Mouse (Mus musculus) CD4-positive, CD25-positive, alpha-beta regulatory T cell, adult 2 months (primary cell): ENCODE measurements at regions not wholly inside any gene's neighbourhood (a gene's known extent, or its start where the extent isn't known, plus 50 kb on each side); places are given as distances from the start of the nearest gene placed in this dataset.

Experiments
- DNase-seq: peaks from one replicate; pipeline ENCODE4 v3.0.0-alpha.2; 2012; ENCODE audit warnings: low read depth, low spot score

DNA sequence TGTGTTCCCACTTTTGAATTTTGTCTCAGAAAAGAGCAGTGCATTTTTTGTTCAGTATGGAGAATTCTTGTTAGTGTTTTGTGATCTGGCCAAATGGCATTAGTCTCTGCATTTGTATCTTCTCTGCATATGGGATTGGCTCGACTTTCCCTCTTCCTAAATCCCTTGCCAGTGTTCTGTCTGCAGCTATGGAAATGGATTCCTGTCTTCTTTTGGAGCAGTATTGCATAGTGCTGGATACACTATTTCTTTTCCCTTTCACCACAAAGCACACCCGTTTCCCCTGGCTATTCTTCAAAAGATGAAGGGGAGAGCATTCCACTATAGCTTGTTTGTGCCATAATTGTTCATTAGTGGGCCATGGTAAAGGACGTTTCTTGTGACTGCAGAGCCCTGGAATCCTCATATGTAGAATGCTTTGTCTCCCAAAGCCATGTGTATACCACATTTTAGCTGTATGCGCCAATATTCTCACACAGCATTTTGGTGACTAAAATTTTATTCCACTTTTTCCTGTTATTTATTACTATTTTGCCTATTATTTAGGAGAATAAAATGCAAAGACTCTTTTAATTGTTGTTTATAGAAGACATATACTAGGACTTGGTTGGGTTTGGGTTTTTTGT, 197.8 kb downstream of the Hs3st1 start:
- no peak for DNase-seq

DNA sequence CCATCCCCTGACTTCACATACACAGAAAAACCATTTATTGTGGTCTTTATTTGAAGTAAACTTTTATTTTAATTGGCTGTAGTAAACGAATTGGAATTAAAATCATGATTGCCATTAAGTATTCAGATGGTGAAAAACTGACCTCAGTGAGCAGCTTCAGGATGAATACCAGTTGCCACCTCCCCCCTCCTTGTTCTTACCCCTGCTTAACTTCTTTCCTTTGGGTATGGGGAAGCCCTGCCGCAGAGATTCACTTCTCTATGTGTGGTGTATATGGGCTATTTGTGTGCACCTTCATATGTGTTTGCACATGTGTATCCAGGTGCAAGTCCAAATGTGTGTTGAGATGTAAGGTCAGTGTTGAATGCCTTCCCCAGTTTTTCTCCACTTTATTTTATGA, 218.2 kb downstream of the Hs3st1 start:
- DNase-seq: no peak

- DNase-seq: no peak
Measured at GRCm38 (mm10) chr5:39536351-39536750, 218.9 kb downstream of the Hs3st1 start.

- DNase-seq: no peak
Measured at GRCm38 (mm10) chr5:39510246-39510645, 245.0 kb downstream of the Hs3st1 start.

GRCm38 (mm10) chr5:39482756-39483155, 272.5 kb downstream of the Hs3st1 start:
- DNase-seq: no peak

- no peak for DNase-seq
Measured at GRCm38 (mm10) chr5:39458116-39458525, 297.2 kb downstream of the Hs3st1 start.

GRCm38 (mm10) chr5:39453706-39454105, 301.6 kb downstream of the Hs3st1 start:
- no peak for DNase-seq

- DNase-seq: no peak
Measured at GRCm38 (mm10) chr5:39440817-39441216, 314.5 kb downstream of the Hs3st1 start.

DNA sequence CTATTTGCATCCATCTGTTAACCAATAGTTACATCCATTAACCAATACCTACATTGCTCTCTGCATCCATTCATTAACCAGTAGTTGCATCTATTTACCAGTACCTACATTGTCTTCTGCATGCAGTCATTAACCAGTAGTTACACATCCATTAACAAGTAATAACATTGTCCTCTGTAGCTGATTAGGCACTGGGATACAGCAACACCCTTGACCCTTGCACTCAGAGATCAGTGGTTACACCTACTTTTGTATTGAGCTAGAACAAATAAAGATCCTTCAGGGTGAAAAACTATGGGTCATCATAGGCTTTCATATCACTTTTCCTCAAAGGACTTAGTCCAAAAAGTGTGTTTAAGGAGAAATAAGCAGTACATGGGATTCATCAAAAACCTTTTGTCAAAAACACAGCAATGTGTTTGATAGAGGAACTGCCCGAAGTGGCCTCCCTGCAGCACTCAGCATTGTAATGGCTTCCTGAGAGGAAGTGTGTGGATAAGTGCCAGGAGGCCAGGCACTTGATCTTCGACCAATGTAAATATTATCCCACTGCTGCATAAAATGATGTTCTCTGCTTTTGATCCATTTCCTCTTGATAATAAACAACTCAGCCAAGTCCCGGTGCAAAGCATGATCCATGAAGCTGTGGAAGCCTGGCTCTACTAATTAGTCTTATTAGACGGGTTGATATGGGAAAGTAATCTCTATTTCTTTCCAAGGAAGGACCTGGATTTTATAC, 317.6 kb downstream of the Hs3st1 start:
- no peak for DNase-seq

- DNase-seq: no peak
Measured at GRCm38 (mm10) chr5:39426053-39426452, 329.2 kb downstream of the Hs3st1 start.

GRCm38 (mm10) chr5:39423720-39424119, 331.6 kb downstream of the Hs3st1 start:
- no peak for DNase-seq

GRCm38 (mm10) chr5:39418795-39419194, 336.5 kb downstream of the Hs3st1 start:
- DNase-seq: no peak

DNA sequence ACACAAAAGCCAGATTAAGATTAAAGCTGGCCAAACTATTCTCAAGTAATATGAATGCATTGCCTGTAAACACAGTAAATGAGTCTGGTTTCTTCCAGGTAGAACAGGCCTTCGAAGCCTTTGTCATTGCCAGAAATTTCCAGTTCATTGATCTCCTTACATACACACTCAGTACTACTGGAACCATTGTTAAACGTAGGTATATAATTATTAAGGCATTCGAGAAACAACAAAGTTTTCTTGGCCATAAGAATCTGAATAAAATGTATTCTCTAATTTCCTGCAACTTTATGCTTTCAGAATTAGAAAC, 337.5 kb downstream of the Hs3st1 start:
- DNase-seq: no peak

DNA sequence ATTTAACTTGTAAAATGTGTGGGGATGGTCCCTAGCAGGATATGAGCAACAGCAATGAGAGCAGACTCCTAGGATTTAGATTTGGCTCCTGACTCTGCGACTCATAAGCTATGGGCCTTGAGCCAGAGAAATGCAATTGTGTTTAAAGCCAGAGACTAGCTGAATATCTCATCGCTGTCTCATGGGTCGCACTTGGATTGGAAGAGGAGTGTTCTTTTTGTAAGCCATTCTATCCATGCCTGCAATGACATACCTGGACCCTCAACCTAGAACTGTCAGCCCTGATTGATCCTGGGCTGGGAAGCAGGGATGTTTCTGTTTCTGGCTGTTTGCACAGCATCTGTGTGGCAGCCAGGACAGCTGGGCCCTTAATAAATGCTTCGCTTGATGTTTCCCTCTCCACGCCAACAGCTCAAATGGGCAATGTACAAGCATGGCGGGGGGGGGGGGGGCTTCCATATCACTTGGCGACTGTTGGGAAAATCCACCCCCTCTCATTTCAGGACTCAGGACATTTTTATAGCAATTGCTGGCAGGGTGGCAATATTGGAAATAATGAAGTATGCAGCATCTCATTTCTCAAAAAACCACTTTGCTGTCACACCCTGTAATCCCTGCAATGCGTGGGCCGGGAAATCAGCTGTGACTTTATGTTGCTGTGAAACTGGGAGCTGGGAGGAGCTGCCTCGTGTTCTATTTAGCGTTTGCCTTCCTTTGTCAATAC, 338.0 kb downstream of the Hs3st1 start:
- DNase-seq: no peak

DNA sequence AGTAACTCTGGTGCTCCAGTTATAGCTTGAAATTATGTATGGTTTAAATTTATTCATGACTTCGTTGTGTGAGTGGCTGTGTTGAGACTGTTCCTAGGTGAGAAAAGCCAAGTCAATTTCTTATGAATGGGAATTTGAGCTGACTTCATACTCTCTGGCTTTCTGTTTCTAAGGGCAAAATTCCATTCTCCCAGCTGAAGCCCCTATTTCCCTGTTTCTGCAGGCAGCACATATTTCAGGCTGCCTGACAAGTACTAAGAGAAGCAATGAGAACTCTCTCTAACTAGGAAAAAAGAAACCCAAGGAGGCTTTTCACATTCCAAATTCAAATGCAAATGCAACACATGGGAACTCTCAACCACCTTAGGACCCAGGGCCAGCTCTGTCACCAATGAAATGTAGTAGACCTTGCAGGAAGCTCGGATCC, 338.7 kb downstream of the Hs3st1 start:
- no peak for DNase-seq

GRCm38 (mm10) chr5:39412756-39413155, 342.5 kb downstream of the Hs3st1 start:
- DNase-seq: no peak

DNA sequence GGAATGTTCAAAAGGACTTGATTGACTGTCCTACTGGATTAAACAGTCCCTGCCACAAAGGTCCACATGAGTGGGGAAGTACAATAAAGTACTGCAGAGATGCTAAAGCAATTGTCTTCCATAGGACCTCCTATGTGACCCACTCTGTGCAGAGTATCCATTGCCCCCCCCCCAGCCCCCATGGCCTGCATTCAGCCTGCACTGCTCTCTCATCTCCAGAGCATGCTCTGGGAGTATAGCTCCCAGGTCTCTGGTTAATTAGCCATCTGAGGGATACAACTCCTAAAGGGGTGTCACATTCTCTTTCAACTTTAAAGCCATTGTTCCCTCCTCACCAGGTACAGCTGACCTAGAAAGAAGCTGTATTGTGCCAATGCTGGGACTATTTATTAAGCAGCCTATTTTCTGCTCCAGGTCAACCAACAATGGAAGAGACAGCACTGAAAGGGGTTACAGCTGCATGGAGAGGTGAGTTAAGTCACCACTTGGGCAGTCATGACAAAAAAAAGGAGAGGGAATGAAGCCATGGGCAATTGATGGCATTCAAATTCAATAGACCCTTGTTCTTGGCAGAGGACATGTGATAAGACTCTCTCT, 364.8 kb downstream of the Hs3st1 start:
- no peak for DNase-seq

GRCm38 (mm10) chr5:39384410-39384809, 370.9 kb downstream of the Hs3st1 start:
- no peak for DNase-seq

GRCm38 (mm10) chr5:39374199-39374598, 381.1 kb downstream of the Hs3st1 start:
- DNase-seq: no peak

DNA sequence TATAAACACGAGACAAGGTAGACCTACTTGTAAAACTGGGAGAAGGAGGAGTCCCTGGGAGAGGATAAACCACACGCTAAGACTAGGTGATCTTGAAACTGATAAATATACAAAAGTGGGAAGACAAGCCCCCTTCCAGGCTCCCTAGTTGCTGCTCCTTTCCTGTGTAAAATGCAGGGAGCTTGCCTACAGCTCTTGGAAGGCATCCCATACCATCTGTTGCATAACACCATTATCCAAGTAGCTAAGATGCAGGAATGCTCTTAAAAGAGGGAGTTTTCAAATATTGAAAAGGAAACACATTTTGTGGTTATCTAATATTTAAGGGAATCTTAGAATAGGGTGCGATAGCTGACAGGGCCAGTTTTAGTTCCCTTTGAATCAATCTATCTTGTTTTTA, 406.6 kb downstream of the Hs3st1 start:
- no peak for DNase-seq

DNA sequence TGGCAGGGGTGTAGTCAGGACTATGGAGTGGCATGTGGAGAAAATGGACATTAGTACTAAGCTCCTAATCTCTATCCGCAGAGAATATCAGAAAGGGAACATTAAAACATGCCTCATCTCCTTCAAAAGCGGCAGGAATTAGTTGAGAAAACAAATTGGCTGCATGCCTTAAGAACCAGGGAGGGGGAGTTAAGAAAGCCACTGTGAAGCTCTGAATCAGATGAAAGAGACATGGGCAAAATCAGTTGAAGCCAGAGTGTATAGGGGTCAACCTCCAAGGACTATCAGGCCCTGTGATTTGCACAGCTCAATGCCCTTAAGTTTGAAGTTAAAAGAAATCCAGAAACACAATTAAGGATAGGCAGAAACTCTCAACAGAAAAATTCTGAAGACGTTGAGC, 408.3 kb downstream of the Hs3st1 start:
- no peak for DNase-seq

DNA sequence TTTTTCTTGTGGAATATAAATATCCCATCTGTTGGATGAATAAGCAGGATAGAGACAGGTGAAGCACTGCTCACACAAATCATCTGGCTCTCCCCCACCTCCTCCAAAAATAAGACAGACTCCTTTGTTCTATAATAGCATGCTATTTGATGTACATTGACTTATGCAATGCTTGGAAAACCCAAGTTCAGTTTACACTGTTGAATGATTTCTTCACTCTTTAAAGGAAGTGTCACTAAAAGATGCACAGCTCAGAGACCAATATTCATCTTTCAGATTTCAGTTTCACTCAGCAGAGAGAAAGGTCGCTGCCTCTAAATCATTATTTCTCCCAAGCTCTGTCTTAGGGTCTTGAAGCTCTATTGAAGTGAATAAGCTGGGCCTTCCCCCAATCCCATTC, 417.4 kb downstream of the Hs3st1 start:
- DNase-seq: no peak
